Mouse (Mus musculus): ENCODE data around the gene Pno1.
A peak's percentile ranks its signal among the peaks of the same experiment; 100 is the strongest.
"Not testable (repeated sequence)": the region's sequence is repeated elsewhere in the genome, so short reads cannot be mapped to it uniquely, and the experiment has no call there.

Gene Pno1

DNA sequence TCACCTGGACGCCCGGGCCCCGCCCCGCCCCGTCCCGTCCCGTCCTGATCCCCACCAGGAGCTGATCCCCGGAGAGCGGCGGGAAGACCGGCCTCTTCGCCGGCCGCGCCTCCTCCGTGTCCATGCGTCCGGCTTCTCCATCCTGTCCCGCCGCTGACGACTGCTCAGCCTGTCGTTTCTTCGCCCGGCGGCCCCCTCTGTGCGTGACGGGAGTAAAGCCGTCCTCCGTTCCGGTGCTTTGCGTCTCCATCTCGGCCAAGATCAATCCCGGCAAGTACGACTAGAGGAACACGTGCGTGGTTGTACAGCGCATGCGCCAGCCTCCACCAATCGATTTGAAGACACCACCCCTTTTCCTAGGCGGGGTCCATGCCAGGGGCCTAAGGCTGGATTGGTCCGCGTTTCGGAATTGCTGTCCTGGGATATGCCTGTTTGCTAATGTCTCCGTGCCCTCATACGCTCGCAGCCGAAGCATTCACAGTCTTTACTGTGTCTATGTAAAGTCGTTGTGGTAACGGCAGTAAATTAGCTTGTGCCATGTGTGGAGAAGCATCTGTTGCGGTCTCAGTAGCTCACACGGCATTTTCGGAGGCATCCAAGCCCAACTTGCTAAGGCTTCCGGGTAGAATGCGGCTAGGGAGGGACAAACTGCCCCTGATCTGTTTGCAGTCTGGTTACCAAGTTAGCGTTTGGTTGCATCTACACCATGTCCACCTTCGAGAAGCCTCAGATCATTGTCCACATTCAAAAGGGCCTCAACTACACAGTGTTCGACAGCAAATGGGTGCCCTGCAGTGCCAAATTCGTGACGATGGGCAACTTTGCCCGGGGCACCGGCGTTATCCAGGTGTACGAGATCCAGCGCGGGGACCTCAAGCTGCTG, at the start of gene Pno1:
Pno1 (minus strand) TSS at position 311 of the 883 bp plus-strand sequence.
- peak; percentile 94 to 97 for DNase-seq (ENCODE audit: low spot score in 2 of 2)

- no peak for DNase-seq (ENCODE audit: low spot score in 2 of 2)
These were observed 46.5 kb upstream of the Pno1 start for GRCm38 (mm10) chr11:17257861-17258260.

- peak; percentile 91 to 93 for DNase-seq (ENCODE audit: low spot score in 2 of 2)
These were observed 46.1 kb upstream of the Pno1 start, which contains the start of gene C1d for GRCm38 (mm10) chr11:17257443-17257842. C1d (plus strand) TSS chr11:17257579.

GRCm38 (mm10) chr11:17256813-17257365, 45.5 kb upstream of the Pno1 start:
- DNase-seq (ENCODE audit: low spot score in 2 of 2): no peak

- no peak for DNase-seq (ENCODE audit: low spot score in 2 of 2)
These were observed 37.3 kb upstream of the Pno1 start for GRCm38 (mm10) chr11:17248715-17249114.

DNA sequence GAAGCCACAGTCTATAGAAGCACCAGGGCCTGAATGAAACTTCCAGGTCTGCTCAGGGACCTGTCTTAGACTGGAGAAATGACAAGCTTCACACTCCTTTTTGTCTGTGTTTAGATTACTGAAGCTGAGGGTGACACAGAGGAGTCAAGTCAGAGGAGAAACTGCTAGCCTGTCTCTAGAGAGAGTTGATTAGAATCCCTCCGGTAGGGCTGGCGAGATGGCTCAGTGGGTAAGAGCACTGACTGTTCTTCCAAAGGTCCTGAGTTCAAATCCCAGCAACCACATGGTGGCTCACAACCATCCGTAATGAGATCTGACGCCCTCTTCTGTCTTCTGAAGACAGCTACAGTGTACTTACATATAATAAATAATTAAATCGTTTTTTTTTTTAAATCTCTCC, 27.2 kb upstream of the Pno1 start:
- DNase-seq (ENCODE audit: low spot score in 2 of 2): not testable (repeated sequence)

DNA sequence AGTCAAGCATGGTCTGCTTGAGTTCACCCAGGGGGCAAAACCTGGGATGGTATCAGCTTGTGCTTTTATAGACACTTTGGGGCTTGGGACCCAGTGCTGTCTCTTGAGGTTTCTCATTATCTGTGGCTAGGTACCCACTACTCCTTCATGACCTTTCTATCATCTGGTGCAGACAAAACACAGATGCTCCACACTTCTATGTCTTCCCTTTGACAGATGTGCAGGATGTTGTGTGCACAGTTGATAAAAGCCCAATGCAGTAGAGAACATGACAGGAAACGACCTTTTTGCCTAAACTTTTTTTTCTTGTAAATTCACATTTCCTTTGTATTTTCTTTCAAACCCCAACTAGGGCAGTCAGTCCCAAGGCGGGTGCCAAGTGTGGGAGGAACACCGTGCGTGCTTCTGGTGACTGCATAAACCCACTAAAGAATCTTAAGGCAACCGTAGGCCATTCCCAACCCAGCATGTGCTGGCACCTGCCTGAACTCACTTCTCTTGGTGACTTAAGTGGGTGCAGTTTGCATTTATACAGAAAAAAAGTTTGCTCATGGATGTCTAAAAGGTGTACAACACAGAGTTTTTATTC, 25.2 kb upstream of the Pno1 start:
- no peak for DNase-seq (ENCODE audit: low spot score in 2 of 2)

GRCm38 (mm10) chr11:17232792-17233191, 21.4 kb upstream of the Pno1 start:
- no peak for DNase-seq (ENCODE audit: low spot score in 2 of 2)

GRCm38 (mm10) chr11:17221126-17221525, 9.8 kb upstream of the Pno1 start:
- DNase-seq (ENCODE audit: low spot score in 2 of 2): no peak

DNA sequence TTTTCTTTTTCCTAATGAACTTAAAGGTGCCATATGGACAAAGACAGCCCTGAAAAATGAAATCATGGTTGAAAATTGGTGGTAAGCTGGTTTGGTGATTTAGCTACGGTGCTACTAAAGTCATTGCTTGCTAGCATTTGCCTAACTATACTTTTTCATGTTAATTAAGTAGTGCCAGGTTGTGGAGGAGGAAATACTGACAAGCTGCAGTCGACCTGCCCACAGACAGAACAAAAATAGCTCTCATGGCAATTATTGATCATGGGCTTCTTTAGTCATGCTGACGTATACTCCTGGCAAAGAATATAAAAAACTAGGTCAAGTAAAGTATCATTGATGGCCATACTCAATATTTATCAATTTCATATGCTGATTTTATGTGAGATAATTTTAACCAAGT, 4.1 kb upstream of the Pno1 start:
- no peak for DNase-seq (ENCODE audit: low spot score in 2 of 2)

- peak in 1 of 2 experiments; percentile 3 for DNase-seq (ENCODE audit: low spot score in 2 of 2)
These were observed 1.6 kb upstream of the Pno1 start for GRCm38 (mm10) chr11:17212903-17213509.

GRCm38 (mm10) chr11:17212141-17212495, 750 bp upstream of the Pno1 start:
- peak in 1 of 2 experiments; percentile 24 for DNase-seq (ENCODE audit: low spot score in 2 of 2)

DNA sequence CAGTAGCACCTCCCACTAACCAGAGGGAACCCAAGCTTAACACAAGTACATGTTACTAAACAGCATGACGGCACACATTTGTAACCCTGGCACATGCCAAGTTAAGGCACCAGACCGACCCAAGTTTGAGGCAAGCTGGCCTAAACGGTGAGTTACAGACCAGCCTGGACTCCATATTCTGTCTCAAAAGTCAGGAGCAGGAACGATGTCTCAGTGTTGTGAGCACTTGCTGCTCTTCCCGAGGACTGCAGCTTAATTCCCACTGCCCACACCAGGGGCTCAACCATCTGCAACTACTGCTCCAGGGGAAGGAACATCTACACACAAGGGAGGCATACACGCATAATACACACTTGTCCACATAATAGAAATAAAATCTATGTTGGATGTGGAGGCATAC, 8.9 kb downstream of the Pno1 start:
- DNase-seq (ENCODE audit: low spot score in 2 of 2): no peak

DNA sequence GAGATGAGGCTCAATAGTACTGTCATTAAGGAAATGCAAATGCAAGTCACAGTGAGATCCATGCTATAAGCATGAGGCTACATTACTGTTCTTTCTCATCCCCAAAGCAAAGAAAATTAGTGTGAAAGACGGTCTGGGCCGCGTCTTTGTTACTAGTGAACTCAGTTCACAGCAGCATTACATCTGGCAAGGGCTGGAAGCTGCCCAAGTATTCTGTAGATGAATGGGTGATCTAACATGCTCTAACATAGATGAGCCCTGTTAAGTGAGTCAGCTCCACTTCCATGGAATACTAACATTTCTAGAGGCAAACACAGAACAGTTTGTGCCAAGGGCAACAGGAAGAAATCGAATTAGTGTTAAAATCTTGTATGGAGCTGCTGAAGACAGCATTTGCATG, 10.4 kb downstream of the Pno1 start:
- DNase-seq (ENCODE audit: low spot score in 2 of 2): no peak

GRCm38 (mm10) chr11:17199840-17200501, 11.4 kb downstream of the Pno1 start:
- no peak for DNase-seq (ENCODE audit: low spot score in 2 of 2)

DNA sequence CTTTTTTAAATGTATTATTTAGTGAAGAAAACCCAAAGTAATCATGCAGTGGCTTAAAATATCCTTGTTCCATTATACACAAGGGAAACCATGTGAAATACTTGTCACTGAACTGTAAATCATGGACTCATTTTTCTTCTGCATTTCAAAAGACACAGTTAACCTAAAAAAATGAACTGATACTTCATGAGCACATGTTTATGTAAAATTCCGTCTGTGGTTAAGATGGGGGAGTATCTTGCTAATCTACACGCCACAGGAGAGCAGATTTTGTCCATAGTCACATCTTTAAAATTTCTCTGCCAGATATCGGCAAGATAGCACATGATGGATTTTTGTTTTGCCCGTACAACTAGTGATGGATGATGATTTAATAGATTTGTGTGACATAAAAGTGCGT, 12.2 kb downstream of the Pno1 start:
- no peak for DNase-seq (ENCODE audit: low spot score in 2 of 2)

- peak; percentile 37 to 42 for DNase-seq (ENCODE audit: low spot score in 2 of 2)
These were observed 19.1 kb downstream of the Pno1 start for GRCm38 (mm10) chr11:17192151-17192844.

- no peak for DNase-seq (ENCODE audit: low spot score in 2 of 2)
These were observed 22.6 kb downstream of the Pno1 start for GRCm38 (mm10) chr11:17188786-17189185.

DNA sequence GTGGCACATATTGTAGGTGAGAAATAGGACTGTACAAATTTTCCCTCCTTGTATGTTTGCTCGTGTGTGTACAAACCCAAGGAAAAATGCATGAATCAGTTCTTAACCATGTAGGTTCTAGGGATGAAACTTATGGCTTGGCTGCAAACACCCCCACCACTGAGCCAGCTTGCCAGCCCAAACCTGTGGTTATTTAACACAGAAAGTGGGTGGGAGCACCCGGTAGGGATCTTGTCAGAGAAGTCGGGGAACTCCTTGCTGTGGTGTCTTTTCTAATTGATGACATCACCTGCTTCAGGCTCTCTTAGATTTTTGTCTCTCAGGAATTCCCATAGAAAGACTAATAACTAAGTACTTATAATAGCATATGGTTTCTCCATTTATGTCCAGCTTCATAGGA, 23.7 kb downstream of the Pno1 start:
- DNase-seq (ENCODE audit: low spot score in 2 of 2): no peak

- no peak for DNase-seq (ENCODE audit: low spot score in 2 of 2)
These were observed 28.2 kb downstream of the Pno1 start for GRCm38 (mm10) chr11:17183165-17183564.

DNA sequence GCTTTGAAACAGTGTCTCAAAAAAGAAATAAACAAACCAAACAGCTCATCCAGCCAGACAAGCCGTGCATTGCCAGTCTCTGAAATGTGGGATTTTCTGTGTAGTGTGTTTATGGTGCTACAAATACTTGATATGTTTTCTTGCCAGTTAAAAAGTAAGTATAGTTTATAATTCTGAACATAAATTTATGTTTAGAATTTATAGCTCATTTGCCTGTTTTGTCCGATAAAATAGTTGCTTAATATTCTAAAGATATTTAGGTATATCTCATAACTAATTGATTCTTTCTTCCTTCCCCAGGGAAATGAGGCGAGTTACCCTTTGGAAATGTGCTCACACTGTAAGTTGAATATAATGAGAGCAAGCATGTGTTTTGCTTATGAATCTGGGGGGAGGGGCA, 29.6 kb downstream of the Pno1 start, which contains the start of gene Wdr92:
Wdr92 (plus strand) TSS at position 301 of the 400 bp plus-strand sequence.
- DNase-seq (ENCODE audit: low spot score in 2 of 2): no peak

Data from spleen, postnatal 36 days (tissue).